Mouse (Mus musculus): Measurements from ENCODE around the gene Utp6.

GRCm38 (mm10) chr11:79973133-79973532 is 10.9 kb upstream of the Utp6 start:
- no peak for TF ChIP-seq POLR2A (IDR thresholded peaks at IDR 0.05; ENCODE audit: insufficient read length, low read depth)
- no peak for TF ChIP-seq TCF12 (IDR thresholded peaks at IDR 0.05; ENCODE audit: insufficient read depth, poor library complexity, severe bottlenecking)

Data from myocyte (in vitro differentiated cells).